Mouse (Mus musculus) small intestine, adult 2 months (tissue): ENCODE measurements around the gene Mdfic.

Experiments used
- CTCF ChIP-seq: fragments of 200-500 bp; IDR thresholded peaks from 2 replicates; pipeline ENCODE4 v1.5.1; 2012; ENCODE audit warnings: low read depth, mild to moderate bottlenecking, control low read depth, inconsistent platforms, low read length, moderate library complexity, mixed read lengths; ENCODE audit not compliant: insufficient replicate concordance, insufficient read length; ENCODE audit errors: extremely low read depth
- POLR2A ChIP-seq: fragments of 200-500 bp; IDR thresholded peaks from 2 replicates; pipeline ENCODE4 v1.6.1; 2012; ENCODE audit warnings: low read depth, mild to moderate bottlenecking, control low read depth, inconsistent platforms, low read length, moderate library complexity

GRCm38 (mm10) chr6:15748236-15748635 lies 27.8 kb downstream of the Mdfic start:
- TF ChIP-seq CTCF (no peak), POLR2A (no peak)
